Mouse (Mus musculus): ENCODE data around the gene Cltrn.

The Cltrn gene

GRCm38 (mm10) chrX:164088582-164088981 lies at the start of gene Cltrn:
Gene Cltrn, plus strand, starts transcription at chrX:164088830.
- no peak for DNase-seq (ENCODE audit: low spot score)

GRCm38 (mm10) chrX:164038882-164039281 lies 49.7 kb upstream of the Cltrn start:
- DNase-seq (ENCODE audit: low spot score), result no peak

- DNase-seq (ENCODE audit: low spot score), result peak; percentile 2
Measured at GRCm38 (mm10) chrX:164042069-164042468, 46.6 kb upstream of the Cltrn start.

- DNase-seq (ENCODE audit: low spot score), result no peak
Measured at GRCm38 (mm10) chrX:164046736-164047135, 41.9 kb upstream of the Cltrn start.

- no peak for DNase-seq (ENCODE audit: low spot score)
Measured at GRCm38 (mm10) chrX:164055726-164056125, 32.9 kb upstream of the Cltrn start.

- DNase-seq (ENCODE audit: low spot score), result no peak
Measured at GRCm38 (mm10) chrX:164058523-164058922, 30.1 kb upstream of the Cltrn start.

- DNase-seq (ENCODE audit: low spot score), result no peak
Measured at GRCm38 (mm10) chrX:164059070-164059469, 29.6 kb upstream of the Cltrn start.

- DNase-seq (ENCODE audit: low spot score), result peak; percentile 37
Measured at GRCm38 (mm10) chrX:164066185-164066584, 22.4 kb upstream of the Cltrn start.

GRCm38 (mm10) chrX:164068968-164069367 lies 19.7 kb upstream of the Cltrn start:
- DNase-seq (ENCODE audit: low spot score), result no peak

GRCm38 (mm10) chrX:164076040-164076775 lies 12.4 kb upstream of the Cltrn start, which contains the start of gene Siah1b:
Gene Siah1b, minus strand, starts transcription at chrX:164076493.
- DNase-seq (ENCODE audit: low spot score), result peak; percentile 88

- no peak for DNase-seq (ENCODE audit: low spot score)
Measured at GRCm38 (mm10) chrX:164082030-164082429, 6.6 kb upstream of the Cltrn start.

- DNase-seq (ENCODE audit: low spot score), result no peak
Measured at GRCm38 (mm10) chrX:164089916-164090315, 1.3 kb downstream of the Cltrn start.

GRCm38 (mm10) chrX:164092300-164093169 lies 3.9 kb downstream of the Cltrn start:
- DNase-seq (ENCODE audit: low spot score), result no peak

GRCm38 (mm10) chrX:164093435-164093834 lies 4.8 kb downstream of the Cltrn start:
- no peak for DNase-seq (ENCODE audit: low spot score)

- DNase-seq (ENCODE audit: low spot score), result no peak
Measured at GRCm38 (mm10) chrX:164095838-164096237, 7.2 kb downstream of the Cltrn start.

- DNase-seq (ENCODE audit: low spot score), result no peak
Measured at GRCm38 (mm10) chrX:164101483-164101882, 12.9 kb downstream of the Cltrn start.

GRCm38 (mm10) chrX:164102198-164102597 lies 13.6 kb downstream of the Cltrn start:
- no peak for DNase-seq (ENCODE audit: low spot score)

GRCm38 (mm10) chrX:164102656-164103055 lies 14.0 kb downstream of the Cltrn start:
- no peak for DNase-seq (ENCODE audit: low spot score)

- no peak for DNase-seq (ENCODE audit: low spot score)
Measured at GRCm38 (mm10) chrX:164111146-164111545, 22.5 kb downstream of the Cltrn start.

- no peak for DNase-seq (ENCODE audit: low spot score)
Measured at GRCm38 (mm10) chrX:164113744-164114143, 25.1 kb downstream of the Cltrn start.

- no peak for DNase-seq (ENCODE audit: low spot score)
Measured at GRCm38 (mm10) chrX:164123942-164124341, 35.3 kb downstream of the Cltrn start.

GRCm38 (mm10) chrX:164133531-164133930 lies 44.9 kb downstream of the Cltrn start:
- no peak for DNase-seq (ENCODE audit: low spot score)

- DNase-seq (ENCODE audit: low spot score), result no peak
Measured at GRCm38 (mm10) chrX:164135304-164135818, 46.7 kb downstream of the Cltrn start.

All from layer of hippocampus, adult 9-10 months (tissue).